Mouse (Mus musculus): Measurements from ENCODE around the gene Tm7sf3. TPM values are rescaled to one million over a fixed set of nuclear protein-coding genes. Genes with fewer than 3 reads are reported as not detected.
A peak's percentile ranks its signal among the peaks of the same experiment; 100 is the strongest.

The Tm7sf3 gene
- total and polyA plus RNA-seq, 2 experiments from 2014 or later = 27.3 to 41.7 TPM

GRCm38 (mm10) chr6:146640068-146640965, 2.3 kb downstream of the Tm7sf3 start:
- H3K27me3 ChIP-seq (ENCODE audit: control insufficient read depth, insufficient read depth, low read length) = no peaks in the 10 kb centered on the region
- no peak for TF ChIP-seq CTCF (IDR thresholded peaks at IDR 0.05; ENCODE audit: low read depth)
- no peak for TF ChIP-seq EP300 (IDR thresholded peaks at IDR 0.05; ENCODE audit: low read depth)
- no peak overlapping the region for H3K4me3 ChIP-seq (ENCODE audit: low read depth, low read length)
- DNase-seq (ENCODE audit: low spot score) (no peak), ATAC-seq (ENCODE audit: insufficient read depth, low read depth) (no peak)
- H3K4me1 ChIP-seq (ENCODE audit: control insufficient read depth, insufficient read depth) = peaks cover 10% of the 10 kb centered on the region
- no peak overlapping the region for H3K4me2 ChIP-seq (ENCODE audit: low read depth, low read length)
- H3K27ac ChIP-seq (ENCODE audit: low read depth) = no peak overlapping the region
- H3K36me3 ChIP-seq (replicated peaks; ENCODE audit: control insufficient read depth, insufficient read depth, low read length) = no peaks in the 10 kb centered on the region
- H3K9ac ChIP-seq (replicated peaks; ENCODE audit: low read depth, low read length) = no peak overlapping the region
- WGBS = 81% methylated on average over 7 of the region's 7 CpGs
- H3K9me3 ChIP-seq (replicated peaks; ENCODE audit: control insufficient read depth, low read length) = no peaks in the 10 kb centered on the region

DNA sequence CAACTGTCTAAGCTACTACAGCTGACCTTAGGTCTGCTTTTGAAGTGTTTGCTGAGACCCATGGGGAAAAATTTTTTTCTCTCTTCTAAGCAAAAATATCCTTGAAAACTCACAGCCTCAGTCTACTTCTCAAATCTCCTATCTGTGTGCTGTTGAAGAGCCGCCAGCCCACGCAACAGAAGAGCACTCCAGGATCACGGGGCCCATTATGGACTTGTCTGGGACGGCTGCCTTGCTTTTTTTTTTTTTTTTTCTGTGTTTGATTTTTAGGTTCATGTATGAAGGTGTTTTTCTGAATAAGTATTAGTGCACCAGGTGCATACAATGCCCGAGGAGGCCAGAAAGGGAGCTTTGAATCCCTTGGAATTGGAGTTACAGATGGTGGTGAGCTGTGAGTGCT, 6.1 kb downstream of the Tm7sf3 start:
- Histone ChIP-seq H3K4me2 (ENCODE audit: low read depth, low read length) (no peak overlapping the region), H3K36me3 (replicated peaks; ENCODE audit: control insufficient read depth, insufficient read depth, low read length) (no peaks in the 10 kb centered on the region), H3K27me3 (ENCODE audit: control insufficient read depth, insufficient read depth, low read length) (no peaks in the 10 kb centered on the region), H3K27ac (ENCODE audit: low read depth) (no peak overlapping the region), H3K9ac (replicated peaks; ENCODE audit: low read depth, low read length) (no peak overlapping the region), H3K4me1 (ENCODE audit: control insufficient read depth, insufficient read depth) (peaks cover 16% of the 10 kb centered on the region; the same call in 1 of the 2 replicates), H3K4me3 (ENCODE audit: low read depth, low read length) (no peak overlapping the region), H3K9me3 (replicated peaks; ENCODE audit: control insufficient read depth, low read length) (no peaks in the 10 kb centered on the region)
- no peak for ATAC-seq (ENCODE audit: insufficient read depth, low read depth)
- no peak for DNase-seq (ENCODE audit: low spot score)
- WGBS = 76% methylated on average over 5 of the region's 5 CpGs
- TF ChIP-seq CTCF (IDR thresholded peaks at IDR 0.05; ENCODE audit: low read depth) (no peak), EP300 (IDR thresholded peaks at IDR 0.05; ENCODE audit: low read depth) (no peak)

DNA sequence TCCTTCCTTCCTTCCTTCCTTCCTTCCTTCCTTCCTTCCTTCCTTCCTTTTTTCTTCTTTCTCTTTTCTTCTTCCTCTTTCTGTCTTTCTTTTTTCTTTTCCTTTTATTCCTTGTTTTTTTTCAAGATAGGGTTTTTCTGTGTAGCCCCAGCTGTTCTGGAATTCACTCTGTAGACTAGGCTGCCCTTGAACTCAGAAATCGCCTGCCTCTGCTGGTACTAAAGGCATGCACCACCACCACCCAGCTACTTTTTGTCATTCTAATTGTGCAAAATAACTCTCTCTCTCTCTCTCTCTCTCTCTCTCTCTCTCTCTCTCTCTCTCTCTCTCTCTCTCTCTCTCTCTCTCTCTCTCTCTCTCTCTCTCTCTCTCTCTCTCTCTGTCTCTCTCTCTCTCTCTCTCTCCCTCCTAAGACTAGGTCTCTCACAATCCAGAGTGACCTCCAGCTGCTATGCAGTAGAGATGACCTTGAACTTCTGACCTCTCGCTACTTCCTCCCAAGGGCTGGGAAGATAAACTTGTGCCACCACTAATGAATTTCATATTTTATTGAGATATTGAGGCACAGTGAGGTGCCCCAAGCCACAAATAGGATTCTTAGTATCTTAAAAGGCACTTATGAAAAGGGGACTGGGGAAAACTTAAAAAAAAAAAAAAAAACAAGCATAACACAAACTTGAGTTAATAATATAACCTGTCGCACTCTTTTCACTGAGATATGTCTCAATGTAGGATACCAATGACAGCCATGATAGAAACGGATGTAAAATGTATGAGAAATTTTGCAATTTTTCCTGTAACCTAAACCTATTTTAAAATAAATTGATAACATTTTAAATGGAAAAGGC, 7.6 kb downstream of the Tm7sf3 start:
- Histone ChIP-seq H3K4me2 (ENCODE audit: low read depth, low read length) (peak overlapping the region; percentile 91), H3K4me3 (ENCODE audit: low read depth, low read length) (peak overlapping the region; percentile 93), H3K9me3 (replicated peaks; ENCODE audit: control insufficient read depth, low read length) (no peaks in the 10 kb centered on the region), H3K9ac (replicated peaks; ENCODE audit: low read depth, low read length) (peak overlapping the region; percentile 93; the same call in 1 of the 2 replicates), H3K36me3 (replicated peaks; ENCODE audit: control insufficient read depth, insufficient read depth, low read length) (no peaks in the 10 kb centered on the region), H3K27ac (ENCODE audit: low read depth) (peak overlapping the region; percentile 92; the same call in 1 of the 2 replicates), H3K27me3 (ENCODE audit: control insufficient read depth, insufficient read depth, low read length) (no peaks in the 10 kb centered on the region), H3K4me1 (ENCODE audit: control insufficient read depth, insufficient read depth) (peaks cover 16% of the 10 kb centered on the region; the same call in 1 of the 2 replicates)
- DNase-seq (ENCODE audit: low spot score) (no peak), ATAC-seq (ENCODE audit: insufficient read depth, low read depth) (no peak)
- 48% methylated on average over 4 of the region's 4 CpGs for WGBS
- TF ChIP-seq EP300 (IDR thresholded peaks at IDR 0.05; ENCODE audit: low read depth) (no peak), CTCF (IDR thresholded peaks at IDR 0.05; ENCODE audit: low read depth) (no peak)

- WGBS = under 1% methylated on average over 63 of the region's 82 CpGs
- peak; percentile 82 for DNase-seq (ENCODE audit: low spot score)
Observed at GRCm38 (mm10) chr6:146634015-146634722, 8.5 kb downstream of the Tm7sf3 start.

GRCm38 (mm10) chr6:146633629-146634014, 9.0 kb downstream of the Tm7sf3 start:
- Histone ChIP-seq H3K9ac (replicated peaks; ENCODE audit: low read depth, low read length) (peak overlapping the region; percentile 93), H3K36me3 (replicated peaks; ENCODE audit: control insufficient read depth, insufficient read depth, low read length) (no peaks in the 10 kb centered on the region), H3K9me3 (replicated peaks; ENCODE audit: control insufficient read depth, low read length) (no peaks in the 10 kb centered on the region), H3K27ac (ENCODE audit: low read depth) (peak overlapping the region; percentile 92), H3K4me1 (ENCODE audit: control insufficient read depth, insufficient read depth) (peaks cover 16% of the 10 kb centered on the region; the same call in 1 of the 2 replicates), H3K27me3 (ENCODE audit: control insufficient read depth, insufficient read depth, low read length) (no peaks in the 10 kb centered on the region), H3K4me2 (ENCODE audit: low read depth, low read length) (peak overlapping the region; percentile 91), H3K4me3 (ENCODE audit: low read depth, low read length) (peak overlapping the region; percentile 93)
- TF ChIP-seq CTCF (IDR thresholded peaks at IDR 0.05; ENCODE audit: low read depth) = no peak
- no peak for TF ChIP-seq EP300 (IDR thresholded peaks at IDR 0.05; ENCODE audit: low read depth)
- DNase-seq (ENCODE audit: low spot score) (no peak), ATAC-seq (ENCODE audit: insufficient read depth, low read depth) (peak; percentile 13; the same call in 1 of the 2 replicates)
- 9% methylated on average over 14 of the region's 14 CpGs for WGBS

More at GRCm38 (mm10) chr6:146634015-146634722, 8.5 kb downstream of the Tm7sf3 start:
- Histone ChIP-seq H3K9ac (replicated peaks; ENCODE audit: low read depth, low read length) (peak overlapping the region; percentile 93), H3K4me1 (ENCODE audit: control insufficient read depth, insufficient read depth) (peaks cover 16% of the 10 kb centered on the region; the same call in 1 of the 2 replicates), H3K36me3 (replicated peaks; ENCODE audit: control insufficient read depth, insufficient read depth, low read length) (no peaks in the 10 kb centered on the region), H3K4me2 (ENCODE audit: low read depth, low read length) (peak overlapping the region; percentile 91), H3K27me3 (ENCODE audit: control insufficient read depth, insufficient read depth, low read length) (no peaks in the 10 kb centered on the region), H3K9me3 (replicated peaks; ENCODE audit: control insufficient read depth, low read length) (no peaks in the 10 kb centered on the region), H3K4me3 (ENCODE audit: low read depth, low read length) (peak overlapping the region; percentile 93), H3K27ac (ENCODE audit: low read depth) (peak overlapping the region; percentile 92)
- ATAC-seq (ENCODE audit: insufficient read depth, low read depth) = peak; percentile 89
- TF ChIP-seq EP300 (IDR thresholded peaks at IDR 0.05; ENCODE audit: low read depth) = no peak; the same call in 1 of the 2 replicates
- TF ChIP-seq CTCF (IDR thresholded peaks at IDR 0.05; ENCODE audit: low read depth) = peak; percentile 21
